Mouse (Mus musculus) liver, embryonic 11.5 days (tissue): ENCODE results near the gene Awat1. TPM values are rescaled to one million over a fixed set of nuclear protein-coding genes. Genes with fewer than 3 reads are reported as not detected.

Experiments
- ATAC-seq: fragments of 200-750 bp; cut with Nextera tagmentation; replicated peaks from 2 replicates; pipeline ENCODE4 v1.8.0; 2017; ENCODE audit warnings: moderate number of reproducible peaks, mild to moderate bottlenecking, moderate TSS enrichment, moderate library complexity; ENCODE audit not compliant: low FRiP score
- DNase-seq: peaks from one replicate; pipeline ENCODE4 v3.0.0-alpha.2; 2017; ENCODE audit warnings: low spot score
- H3K27ac ChIP-seq: fragments of 300-500 bp; sonication (generic); 2 replicates; pipeline ENCODE4 v1.5.1; 2014; ENCODE audit warnings: mild to moderate bottlenecking, low read depth, low read length, control low read depth
- H3K27me3 ChIP-seq: fragments of 300-500 bp; sonication (generic); replicated peaks from 2 replicates; pipeline ENCODE4 v1.6.1; 2014; ENCODE audit warnings: low read length, mixed read lengths; ENCODE audit not compliant: control insufficient read depth, insufficient read depth
- H3K36me3 ChIP-seq: fragments of 300-500 bp; sonication (generic); 2 replicates; pipeline ENCODE4 v1.6.1; 2014; ENCODE audit warnings: mild to moderate bottlenecking, low read length, moderate library complexity, mixed read lengths; ENCODE audit not compliant: control insufficient read depth, insufficient read depth
- H3K4me1 ChIP-seq: fragments of 300-500 bp; sonication (generic); replicated peaks from 2 replicates; pipeline ENCODE4 v1.6.1; 2014; ENCODE audit warnings: low read length, mixed read lengths; ENCODE audit not compliant: control insufficient read depth, insufficient read depth
- H3K4me2 ChIP-seq: fragments of 300-500 bp; sonication (generic); 2 replicates; pipeline ENCODE4 v1.6.1; 2014; ENCODE audit warnings: mild to moderate bottlenecking, control low read depth, moderate library complexity
- H3K4me3 ChIP-seq: fragments of 300-500 bp; sonication (generic); 2 replicates; pipeline ENCODE4 v1.5.1; 2014; ENCODE audit warnings: low read depth, low read length, control low read depth
- H3K9ac ChIP-seq: fragments of 300-500 bp; sonication (generic); 2 replicates; pipeline ENCODE4 v1.6.1; 2014; ENCODE audit warnings: low read depth, low read length, control low read depth
- H3K9me3 ChIP-seq: fragments of 300-500 bp; sonication (generic); 2 replicates; pipeline ENCODE4 v1.6.1; 2016; ENCODE audit warnings: low read length, inconsistent platforms, mixed read lengths; ENCODE audit not compliant: control insufficient read depth
- whole genome bisulfite sequencing: fragments of 180-500 bp; shearing (Covaris S2); extraction: QIAGEN DNeasy Blood & Tissue Kit; methylation state at CpG from one replicate; pipeline ENCODE4 v1.1.7; 2014; 5-methylcytosine and 5-hydroxymethylcytosine counted together
- polyA plus RNA-seq: library from polyadenylated mRNA; unstranded; fragments of >200 nt; fragmentation: Nextera tagmentation; extraction: Ambion mirVana; gene quantifications from 2 replicates; pipeline ENCODE4 v1.2.1, GENCODE M21; 2014

The Awat1 gene
- polyA plus RNA-seq: not detected in 2 replicates

DNA sequence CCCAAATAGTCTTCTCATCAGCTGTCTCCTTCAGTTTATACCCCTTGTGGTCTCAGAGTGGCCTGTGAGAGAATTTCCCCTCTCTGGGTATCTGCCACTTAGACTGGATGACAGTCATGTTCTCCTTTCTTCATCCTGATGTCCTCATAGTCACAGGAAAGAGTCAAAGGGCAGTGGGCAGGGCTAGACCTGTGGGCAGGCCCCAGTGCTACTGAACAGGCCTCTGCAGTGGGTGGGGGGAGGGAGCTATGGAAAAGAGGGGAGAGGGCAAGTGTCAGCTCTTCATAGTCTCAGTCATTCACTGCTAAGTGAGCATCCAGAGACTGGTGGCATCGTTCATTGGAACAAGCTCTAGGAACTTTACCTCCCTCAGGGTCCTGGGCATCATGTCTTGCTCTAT, at the start of gene Awat1:
Gene Awat1, plus strand, starts transcription at position 301 of the 400 bp plus-strand sequence.
- Histone ChIP-seq H3K27ac (no peak within 1 kb of the TSS), H3K36me3 (no peaks in the 10 kb centered on the region), H3K4me2 (no peak within 1 kb of the TSS), H3K4me1 (no peaks in the 10 kb centered on the region), H3K9me3 (no peaks in the 10 kb centered on the region), H3K27me3 (peaks cover 7% of the 10 kb centered on the region), H3K9ac (no peak within 1 kb of the TSS), H3K4me3 (no peak within 1 kb of the TSS)
- WGBS: 71% methylated on average over 1 of the region's 1 CpGs
- ATAC-seq (no peak), DNase-seq (no peak)

DNA sequence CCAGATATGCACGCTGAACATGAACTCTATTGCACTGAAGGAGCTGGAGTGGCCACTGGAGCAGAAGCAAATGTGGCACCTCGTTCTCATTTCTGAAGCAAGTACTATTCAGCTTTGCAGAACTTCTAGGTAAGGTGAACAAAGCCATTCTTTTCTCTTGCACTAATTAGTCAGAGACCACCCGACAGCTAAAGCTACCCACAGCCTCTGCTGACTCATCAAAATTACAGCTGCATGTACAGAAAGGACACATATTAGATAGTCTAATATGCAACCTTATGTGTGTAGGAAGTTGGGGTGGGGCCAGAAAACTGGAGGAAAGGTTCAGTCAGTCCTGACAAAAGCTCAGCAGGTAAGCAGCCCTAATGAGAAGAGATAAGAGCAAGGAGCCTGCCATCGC, 47.6 kb upstream of the Awat1 start, which contains the start of gene Dgat2l6:
Gene Dgat2l6, plus strand, starts transcription at position 368 of the 400 bp plus-strand sequence.
- Histone ChIP-seq H3K9ac (no peak within 1 kb of the TSS), H3K27me3 (peaks cover 11% of the 10 kb centered on the region), H3K36me3 (no peaks in the 10 kb centered on the region), H3K9me3 (no peaks in the 10 kb centered on the region), H3K4me1 (no peaks in the 10 kb centered on the region), H3K27ac (no peak within 1 kb of the TSS), H3K4me3 (no peak within 1 kb of the TSS), H3K4me2 (no peak within 1 kb of the TSS)
- no peak for DNase-seq
- no peak for ATAC-seq
- WGBS: 85% methylated on average over 4 of the region's 4 CpGs

DNA sequence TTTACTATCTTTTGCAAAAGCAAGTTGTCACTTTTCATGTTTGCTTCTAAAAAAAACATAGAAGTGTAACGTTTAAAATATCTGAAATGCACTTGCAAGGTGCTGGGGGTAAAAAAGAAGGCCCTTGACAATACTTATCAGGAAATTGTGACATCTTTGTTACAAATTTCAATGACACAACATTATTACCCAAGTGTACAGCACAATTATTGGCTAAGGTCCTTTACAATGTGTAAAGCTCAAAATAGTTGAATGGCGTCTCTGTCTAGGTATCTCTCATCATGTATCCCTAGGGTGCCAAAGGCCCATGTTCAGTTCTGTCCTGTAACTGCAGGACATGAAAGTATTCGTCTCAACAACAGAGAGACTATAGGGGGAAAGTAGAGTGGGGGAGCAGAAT, 16.0 kb upstream of the Awat1 start:
- Histone ChIP-seq H3K36me3 (no peaks in the 10 kb centered on the region), H3K27ac (no peak overlapping the region), H3K4me1 (no peaks in the 10 kb centered on the region), H3K4me2 (no peak overlapping the region), H3K9ac (no peak overlapping the region), H3K27me3 (no peaks in the 10 kb centered on the region), H3K9me3 (no peaks in the 10 kb centered on the region), H3K4me3 (no peak overlapping the region)
- ATAC-seq (no peak), DNase-seq (no peak)
- WGBS: 74% methylated on average over 3 of the region's 3 CpGs

DNA sequence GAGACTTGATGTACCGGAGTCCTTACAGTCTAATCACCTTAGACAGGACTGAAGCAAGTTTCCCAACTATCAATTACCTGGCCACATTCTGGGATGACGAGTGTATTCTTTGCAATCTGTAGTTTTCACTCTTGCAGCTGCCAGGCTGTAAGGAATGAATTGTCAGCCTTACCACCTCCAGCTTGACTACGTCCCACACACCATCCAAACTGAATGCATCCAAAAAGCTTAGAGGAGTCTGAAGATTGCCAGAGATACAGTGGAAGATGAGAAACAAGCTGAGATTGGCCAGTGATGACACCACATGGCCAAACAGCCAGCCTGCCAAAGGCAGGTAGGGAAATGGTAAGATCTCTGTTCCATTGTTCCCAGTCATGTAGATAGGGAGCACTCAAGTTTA, 6.4 kb upstream of the Awat1 start:
- Histone ChIP-seq H3K27me3 (no peaks in the 10 kb centered on the region), H3K4me2 (no peak overlapping the region), H3K4me1 (no peaks in the 10 kb centered on the region), H3K4me3 (no peak overlapping the region), H3K27ac (no peak overlapping the region), H3K9me3 (no peaks in the 10 kb centered on the region), H3K36me3 (no peaks in the 10 kb centered on the region), H3K9ac (no peak overlapping the region)
- no peak for DNase-seq
- ATAC-seq: no peak
- WGBS: 74% methylated on average over 3 of the region's 3 CpGs

DNA sequence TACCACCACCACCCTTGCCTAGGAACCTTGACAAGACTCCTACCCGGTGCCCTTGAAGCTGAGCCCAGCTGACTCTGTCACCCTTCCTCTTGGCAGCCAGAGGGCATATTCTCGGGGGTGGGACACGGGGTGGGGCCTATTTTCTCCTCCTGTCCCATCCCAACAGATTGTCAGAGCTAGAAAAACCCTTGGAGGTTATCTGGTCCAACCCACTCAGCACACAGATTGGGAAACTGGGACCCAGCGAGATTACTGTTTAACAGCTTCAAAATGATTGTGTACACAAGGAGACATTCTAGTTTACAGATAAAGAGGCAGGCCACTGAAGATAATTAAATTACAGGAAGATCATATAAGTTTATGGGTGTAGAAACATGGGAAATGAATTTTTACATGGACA, 22.7 kb downstream of the Awat1 start, which contains the start of gene P2ry4:
Gene P2ry4, minus strand, starts transcription at position 79 of the 400 bp plus-strand sequence.
- DNase-seq: no peak
- peaks cover 19% of the 10 kb centered on the region for H3K27me3 ChIP-seq
- H3K9me3 ChIP-seq: no peaks in the 10 kb centered on the region
- no peak for ATAC-seq
- H3K9ac ChIP-seq: no peak within 1 kb of the TSS
- 44% methylated on average over 4 of the region's 4 CpGs for WGBS
- no peak within 1 kb of the TSS for H3K4me2 ChIP-seq
- no peak within 1 kb of the TSS for H3K27ac ChIP-seq
- no peaks in the 10 kb centered on the region for H3K36me3 ChIP-seq
- H3K4me1 ChIP-seq: no peaks in the 10 kb centered on the region
- H3K4me3 ChIP-seq: no peak within 1 kb of the TSS

DNA sequence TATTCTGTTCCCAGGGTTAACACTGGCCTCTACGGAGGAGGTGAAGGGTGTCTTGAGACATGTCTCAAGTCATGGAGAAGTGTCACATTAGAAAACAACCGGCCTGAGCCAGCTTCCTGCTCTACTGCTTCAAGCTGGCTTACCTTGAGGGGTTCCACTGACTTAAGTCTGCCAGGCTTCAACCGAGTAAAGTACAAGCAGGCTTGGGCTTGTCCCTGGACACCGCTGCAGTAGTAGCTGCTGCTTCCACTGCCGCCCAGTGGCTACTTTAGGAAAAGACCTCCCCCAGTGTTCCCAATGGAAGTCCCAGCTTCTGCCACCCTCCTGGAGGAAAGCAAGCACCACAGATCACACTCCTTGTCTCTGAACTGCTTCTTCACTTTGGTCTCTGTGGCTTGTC, 25.4 kb downstream of the Awat1 start:
- Histone ChIP-seq H3K4me2 (no peak overlapping the region), H3K9ac (no peak overlapping the region), H3K4me3 (no peak overlapping the region), H3K4me1 (no peaks in the 10 kb centered on the region), H3K27me3 (peaks cover 18% of the 10 kb centered on the region), H3K27ac (no peak overlapping the region), H3K36me3 (no peaks in the 10 kb centered on the region), H3K9me3 (no peaks in the 10 kb centered on the region)
- WGBS: 25% methylated on average over 5 of the region's 5 CpGs
- no peak for DNase-seq
- ATAC-seq: no peak

DNA sequence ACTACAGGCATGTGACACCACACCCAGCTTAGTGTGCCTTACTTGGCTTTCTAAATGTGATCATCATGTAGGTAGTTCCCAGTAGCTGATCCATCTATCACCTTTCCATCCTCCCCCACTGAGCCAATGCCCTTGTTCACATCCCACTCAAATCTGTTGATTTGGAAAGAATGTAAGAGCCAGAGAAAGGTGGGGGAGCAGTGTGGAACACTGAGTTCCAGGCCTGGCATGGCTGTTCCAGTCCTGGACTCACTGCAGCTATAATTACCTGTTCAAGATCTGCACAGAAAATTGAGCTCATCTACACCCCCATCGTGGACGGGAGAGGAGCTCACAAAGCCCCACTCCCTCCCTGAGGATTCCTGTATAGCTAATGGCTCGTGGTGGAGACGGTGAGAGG, 27.7 kb downstream of the Awat1 start:
- 72% methylated on average over 4 of the region's 4 CpGs for WGBS
- H3K9ac ChIP-seq: no peak overlapping the region
- no peaks in the 10 kb centered on the region for H3K36me3 ChIP-seq
- H3K27me3 ChIP-seq: peaks cover 13% of the 10 kb centered on the region
- H3K4me1 ChIP-seq: no peaks in the 10 kb centered on the region
- ATAC-seq (no peak), DNase-seq (no peak)
- H3K4me2 ChIP-seq: no peak overlapping the region
- H3K4me3 ChIP-seq: no peak overlapping the region
- no peaks in the 10 kb centered on the region for H3K9me3 ChIP-seq
- no peak overlapping the region for H3K27ac ChIP-seq

DNA sequence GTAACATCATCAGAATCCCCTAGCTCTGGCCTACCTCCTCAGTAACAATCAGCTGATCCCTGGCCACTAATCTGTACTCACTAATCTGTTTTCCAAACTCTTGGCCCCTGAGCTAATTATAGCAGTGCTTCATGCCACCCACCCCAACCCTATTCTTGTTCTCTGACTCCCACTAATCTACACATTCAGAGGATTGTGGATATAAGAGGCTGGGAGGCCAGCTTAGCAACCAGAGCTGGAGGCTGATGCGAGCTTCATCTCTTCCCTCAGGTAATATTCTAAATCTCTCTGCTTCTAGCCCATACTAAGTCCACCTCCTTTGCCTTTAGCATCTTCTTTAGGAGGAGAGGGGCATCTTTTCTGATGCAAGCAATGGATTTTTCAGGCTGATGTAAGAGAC, 33.3 kb downstream of the Awat1 start, which contains the start of gene Arr3:
Gene Arr3, plus strand, starts transcription at position 184 of the 400 bp plus-strand sequence.
- 83% methylated on average over 1 of the region's 1 CpGs for WGBS
- DNase-seq (no peak), ATAC-seq (no peak)
- Histone ChIP-seq H3K9me3 (no peaks in the 10 kb centered on the region), H3K27ac (no peak within 1 kb of the TSS), H3K9ac (no peak within 1 kb of the TSS), H3K4me1 (no peaks in the 10 kb centered on the region), H3K4me3 (no peak within 1 kb of the TSS), H3K36me3 (no peaks in the 10 kb centered on the region), H3K4me2 (no peak within 1 kb of the TSS), H3K27me3 (peaks cover 3% of the 10 kb centered on the region; the same call in 1 of the 2 replicates)

DNA sequence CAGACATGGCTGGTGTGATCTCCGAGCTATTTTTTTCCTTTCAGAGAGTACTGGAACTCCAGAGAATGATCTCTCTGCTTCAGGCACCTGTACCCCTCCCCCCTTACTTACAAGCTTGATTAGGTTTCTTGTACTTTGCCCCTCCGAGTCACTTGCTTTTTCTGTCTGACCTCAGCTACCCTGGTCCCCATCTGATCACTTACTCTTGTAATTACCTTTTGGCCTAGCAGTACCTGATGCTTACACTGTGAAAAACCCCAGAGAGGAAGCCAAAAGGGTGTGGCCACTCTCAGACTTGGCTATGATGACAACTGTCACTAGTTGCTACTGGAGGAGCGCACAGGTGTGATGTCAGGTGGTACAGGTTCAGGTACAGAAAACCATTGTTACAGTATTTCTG, 46.4 kb downstream of the Awat1 start:
- Histone ChIP-seq H3K27ac (no peak overlapping the region), H3K9ac (no peak overlapping the region), H3K4me2 (no peak overlapping the region), H3K4me1 (no peaks in the 10 kb centered on the region), H3K27me3 (peaks cover 13% of the 10 kb centered on the region), H3K9me3 (no peaks in the 10 kb centered on the region), H3K4me3 (no peak overlapping the region), H3K36me3 (no peaks in the 10 kb centered on the region)
- ATAC-seq (no peak), DNase-seq (no peak)
- WGBS: 57% methylated on average over 3 of the region's 3 CpGs
